Mouse (Mus musculus): ENCODE measurements at regions not wholly inside any gene's neighbourhood (a gene's known extent, or its start where the extent isn't known, plus 50 kb on each side); places are given as distances from the start of the nearest gene placed in this dataset.
"Not testable (repeated sequence)": the region's sequence is repeated elsewhere in the genome, so short reads cannot be mapped to it uniquely, and the experiment has no call there.

DNA sequence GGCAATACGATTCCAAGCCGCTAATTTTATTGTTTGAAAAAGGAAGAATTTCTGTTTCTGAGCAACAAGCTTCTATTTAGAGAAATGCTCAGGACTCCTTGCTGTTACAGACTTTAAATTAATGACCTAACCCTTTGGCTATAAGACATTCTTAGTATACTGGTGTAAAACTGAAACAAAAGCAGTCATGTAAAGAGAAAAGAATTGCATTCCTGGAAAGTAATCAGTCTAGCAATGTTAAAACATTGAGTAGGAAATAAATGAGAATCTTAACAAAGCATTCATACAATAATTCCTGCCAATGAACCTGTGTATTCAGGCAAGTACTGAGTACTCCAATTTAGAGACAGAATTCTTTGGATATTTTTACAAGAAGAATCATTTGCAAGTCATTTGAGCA is 587.2 kb upstream of the Pdzrn3 start:
- Histone ChIP-seq H3K27me3 (ENCODE audit: control insufficient read depth, insufficient read depth, insufficient read length) (no peaks in the 10 kb centered on the region), H3K79me3 (ENCODE audit: low read depth) (no peaks in the 10 kb centered on the region), H3K4me3 (ENCODE audit: insufficient read depth, poor library complexity, severe bottlenecking) (no peak overlapping the region), H3ac (ENCODE audit: control insufficient read depth, insufficient read length, low read depth) (no peak overlapping the region), H3K36me3 (ENCODE audit: control insufficient read depth, insufficient read depth) (no peaks in the 10 kb centered on the region), H3K79me2 (ENCODE audit: control insufficient read depth, insufficient read depth) (no peaks in the 10 kb centered on the region)
- TF ChIP-seq MYOG (IDR thresholded peaks at IDR 0.05; ENCODE audit: control insufficient read depth, extremely low read depth, insufficient read length) (no peak), FOSL1 (IDR thresholded peaks at IDR 0.05; ENCODE audit: insufficient read depth, low read length, poor library complexity, severe bottlenecking) (no peak), CTCF (IDR thresholded peaks at IDR 0.05; ENCODE audit: control insufficient read depth, insufficient read depth, insufficient read length) (no peak), MAX (IDR thresholded peaks at IDR 0.05) (no peak), USF1 (IDR thresholded peaks at IDR 0.05; ENCODE audit: low read depth) (no peak), CEBPB (IDR thresholded peaks at IDR 0.05; ENCODE audit: low read depth) (no peak), MYOD1 (IDR thresholded peaks at IDR 0.05; ENCODE audit: control insufficient read depth, insufficient read length, low read depth) (no peak)

DNA sequence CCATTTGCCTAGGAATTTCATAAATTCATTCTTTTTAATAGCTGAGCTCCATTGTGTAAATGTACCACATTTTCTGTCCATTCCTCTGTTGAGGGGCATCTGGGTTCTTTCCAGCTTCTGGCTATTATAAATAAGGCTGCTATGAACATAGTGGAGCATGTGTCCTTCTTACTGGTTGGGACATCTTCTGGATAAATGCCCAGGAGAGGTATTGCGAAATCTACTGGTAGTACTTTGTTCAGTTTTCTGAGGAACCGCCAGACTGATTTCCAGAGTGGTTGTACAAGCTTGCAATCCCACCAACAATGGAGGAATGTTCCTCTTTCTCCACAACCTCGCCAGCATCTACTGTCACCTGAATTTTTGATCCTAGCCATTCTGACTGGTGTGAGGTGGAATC is 583.8 kb upstream of the Pdzrn3 start:
- not testable (repeated sequence) for H3K4me3 ChIP-seq (ENCODE audit: insufficient read depth, poor library complexity, severe bottlenecking); H3K36me3 ChIP-seq (ENCODE audit: control insufficient read depth, insufficient read depth); H3K79me3 ChIP-seq (ENCODE audit: low read depth); H3K27me3 ChIP-seq (ENCODE audit: control insufficient read depth, insufficient read depth, insufficient read length); H3K79me2 ChIP-seq (ENCODE audit: control insufficient read depth, insufficient read depth); H3ac ChIP-seq (ENCODE audit: control insufficient read depth, insufficient read length, low read depth)

DNA sequence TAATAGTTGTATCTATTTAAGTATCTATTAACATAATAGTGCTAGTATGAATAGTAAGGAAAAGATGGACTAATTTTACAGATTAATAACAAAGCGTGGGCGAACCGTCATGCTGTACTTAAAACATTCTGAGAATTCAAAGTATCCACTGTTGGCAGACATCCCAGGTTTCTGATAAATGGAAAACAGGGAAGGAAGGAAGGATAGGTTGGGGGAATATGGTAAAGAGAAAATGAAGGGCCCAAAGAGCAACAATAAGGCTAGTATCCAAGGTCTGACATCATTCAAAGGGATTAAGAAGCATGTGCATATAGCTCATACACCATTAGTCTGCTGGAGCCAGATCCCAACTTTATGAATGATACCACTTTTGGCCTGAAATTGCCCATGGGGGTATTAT is 572.0 kb upstream of the Pdzrn3 start:
- Histone ChIP-seq H3K79me2 (ENCODE audit: control insufficient read depth, insufficient read depth) (no peaks in the 10 kb centered on the region), H3K79me3 (ENCODE audit: low read depth) (no peaks in the 10 kb centered on the region), H3K4me3 (ENCODE audit: insufficient read depth, poor library complexity, severe bottlenecking) (no peak overlapping the region), H3ac (ENCODE audit: control insufficient read depth, insufficient read length, low read depth) (no peak overlapping the region), H3K36me3 (ENCODE audit: control insufficient read depth, insufficient read depth) (no peaks in the 10 kb centered on the region), H3K27me3 (ENCODE audit: control insufficient read depth, insufficient read depth, insufficient read length) (no peaks in the 10 kb centered on the region)
- TF ChIP-seq CEBPB (IDR thresholded peaks at IDR 0.05; ENCODE audit: low read depth) (no peak), MYOG (IDR thresholded peaks at IDR 0.05; ENCODE audit: control insufficient read depth, extremely low read depth, insufficient read length) (no peak), CTCF (IDR thresholded peaks at IDR 0.05; ENCODE audit: control insufficient read depth, insufficient read depth, insufficient read length) (no peak), FOSL1 (IDR thresholded peaks at IDR 0.05; ENCODE audit: insufficient read depth, low read length, poor library complexity, severe bottlenecking) (no peak), USF1 (IDR thresholded peaks at IDR 0.05; ENCODE audit: low read depth) (no peak), MAX (IDR thresholded peaks at IDR 0.05) (no peak), MYOD1 (IDR thresholded peaks at IDR 0.05; ENCODE audit: control insufficient read depth, insufficient read length, low read depth) (no peak)

DNA sequence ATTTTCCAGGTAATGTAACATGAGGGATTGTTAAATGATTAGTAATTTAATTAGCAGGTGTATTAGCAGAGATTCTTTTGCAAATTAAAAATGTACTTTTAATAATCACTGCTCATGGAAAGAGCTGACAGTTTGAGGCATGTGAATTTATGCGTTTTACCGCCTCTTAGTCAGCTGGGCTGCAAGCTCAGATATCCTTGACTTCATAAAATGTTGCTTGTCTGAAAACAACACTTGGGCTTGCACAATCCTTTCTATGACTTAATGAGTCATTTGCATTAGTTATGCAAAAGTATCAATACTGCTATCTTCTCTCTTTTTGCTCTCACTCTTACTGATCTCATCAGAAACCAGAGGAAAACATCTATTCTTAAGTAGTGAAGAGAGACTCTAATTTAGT is 571.3 kb upstream of the Pdzrn3 start:
- H3K4me3 ChIP-seq (ENCODE audit: insufficient read depth, poor library complexity, severe bottlenecking): no peak overlapping the region
- H3K79me2 ChIP-seq (ENCODE audit: control insufficient read depth, insufficient read depth): no peaks in the 10 kb centered on the region
- H3K27me3 ChIP-seq (ENCODE audit: control insufficient read depth, insufficient read depth, insufficient read length): no peaks in the 10 kb centered on the region
- no peak overlapping the region for H3ac ChIP-seq (ENCODE audit: control insufficient read depth, insufficient read length, low read depth)
- no peaks in the 10 kb centered on the region for H3K79me3 ChIP-seq (ENCODE audit: low read depth)
- no peak for TF ChIP-seq MAX (IDR thresholded peaks at IDR 0.05)
- TF ChIP-seq CTCF (IDR thresholded peaks at IDR 0.05; ENCODE audit: control insufficient read depth, insufficient read depth, insufficient read length): no peak
- TF ChIP-seq MYOG (IDR thresholded peaks at IDR 0.05; ENCODE audit: control insufficient read depth, extremely low read depth, insufficient read length): no peak
- no peak for TF ChIP-seq USF1 (IDR thresholded peaks at IDR 0.05; ENCODE audit: low read depth)
- no peak for TF ChIP-seq FOSL1 (IDR thresholded peaks at IDR 0.05; ENCODE audit: insufficient read depth, low read length, poor library complexity, severe bottlenecking)
- TF ChIP-seq MYOD1 (IDR thresholded peaks at IDR 0.05; ENCODE audit: control insufficient read depth, insufficient read length, low read depth): no peak
- TF ChIP-seq CEBPB (IDR thresholded peaks at IDR 0.05; ENCODE audit: low read depth): no peak
- H3K36me3 ChIP-seq (ENCODE audit: control insufficient read depth, insufficient read depth): no peaks in the 10 kb centered on the region

DNA sequence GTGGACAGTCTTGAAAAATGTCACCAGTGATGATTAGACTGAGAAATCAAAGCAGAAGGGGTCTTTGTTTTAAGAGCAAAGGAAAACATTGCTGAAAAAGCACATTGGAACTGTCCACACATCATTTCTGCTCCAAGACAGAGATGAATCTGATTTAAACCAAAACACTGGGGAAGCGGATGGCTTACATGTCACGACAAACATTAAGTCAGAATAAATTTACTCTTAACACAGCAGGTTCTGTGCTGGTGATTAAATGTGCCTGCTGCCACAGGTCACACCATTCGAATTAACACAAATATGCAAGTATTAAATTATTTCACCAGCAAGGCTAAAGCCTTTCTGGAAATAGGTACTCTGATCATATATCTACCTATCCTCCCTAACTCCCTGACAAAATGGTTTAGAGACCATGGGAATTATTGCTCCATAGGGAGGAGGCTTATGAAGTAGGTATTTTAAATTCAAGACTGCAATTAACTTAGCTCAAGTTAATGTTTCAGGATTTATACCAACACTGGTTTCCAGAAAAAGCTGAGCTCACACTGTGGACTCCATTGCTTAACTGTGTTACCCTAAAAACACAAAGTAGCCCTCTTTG is 562.7 kb upstream of the Pdzrn3 start:
- no peaks in the 10 kb centered on the region for H3K27me3 ChIP-seq (ENCODE audit: control insufficient read depth, insufficient read depth, insufficient read length)
- no peak for TF ChIP-seq MAX (IDR thresholded peaks at IDR 0.05)
- TF ChIP-seq CEBPB (IDR thresholded peaks at IDR 0.05; ENCODE audit: low read depth): no peak
- TF ChIP-seq USF1 (IDR thresholded peaks at IDR 0.05; ENCODE audit: low read depth): no peak
- no peak for TF ChIP-seq CTCF (IDR thresholded peaks at IDR 0.05; ENCODE audit: control insufficient read depth, insufficient read depth, insufficient read length)
- TF ChIP-seq MYOD1 (IDR thresholded peaks at IDR 0.05; ENCODE audit: control insufficient read depth, insufficient read length, low read depth): no peak
- no peak for TF ChIP-seq FOSL1 (IDR thresholded peaks at IDR 0.05; ENCODE audit: insufficient read depth, low read length, poor library complexity, severe bottlenecking)
- TF ChIP-seq MYOG (IDR thresholded peaks at IDR 0.05; ENCODE audit: control insufficient read depth, extremely low read depth, insufficient read length): no peak
- H3ac ChIP-seq (ENCODE audit: control insufficient read depth, insufficient read length, low read depth): no peak overlapping the region
- H3K79me3 ChIP-seq (ENCODE audit: low read depth): no peaks in the 10 kb centered on the region
- H3K36me3 ChIP-seq (ENCODE audit: control insufficient read depth, insufficient read depth): no peaks in the 10 kb centered on the region
- H3K79me2 ChIP-seq (ENCODE audit: control insufficient read depth, insufficient read depth): no peaks in the 10 kb centered on the region
- H3K4me3 ChIP-seq (ENCODE audit: insufficient read depth, poor library complexity, severe bottlenecking): no peak overlapping the region

DNA sequence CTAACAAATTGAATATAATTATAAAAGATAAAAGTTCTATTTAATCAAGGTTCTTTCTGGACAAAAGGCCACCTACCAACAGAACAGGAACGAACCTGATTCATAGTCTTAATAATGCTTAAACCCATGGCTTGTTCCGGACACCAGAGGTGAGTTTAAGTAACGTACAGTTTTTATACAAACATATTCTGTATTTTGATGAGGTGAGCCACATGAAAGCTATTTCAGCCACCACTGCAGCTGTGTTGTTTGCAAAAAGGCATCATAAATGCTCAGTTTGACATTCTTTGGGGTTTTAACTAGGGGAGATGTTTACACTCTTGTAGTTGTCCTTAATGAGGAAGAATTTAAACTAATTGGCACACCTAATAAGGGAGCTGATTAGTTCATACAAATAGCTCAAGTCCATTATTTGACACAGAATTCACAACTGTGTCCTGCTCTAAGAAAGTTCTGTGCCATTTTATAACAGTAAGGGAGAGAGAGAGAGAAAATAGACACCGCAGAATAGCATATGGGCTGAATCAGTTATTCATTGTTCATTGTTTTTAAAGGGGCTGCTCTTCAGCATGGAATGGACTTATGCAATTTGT is 560.8 kb upstream of the Pdzrn3 start:
- no peaks in the 10 kb centered on the region for H3K79me2 ChIP-seq (ENCODE audit: control insufficient read depth, insufficient read depth)
- TF ChIP-seq MYOD1 (IDR thresholded peaks at IDR 0.05; ENCODE audit: control insufficient read depth, insufficient read length, low read depth): no peak
- TF ChIP-seq USF1 (IDR thresholded peaks at IDR 0.05; ENCODE audit: low read depth): no peak
- no peak for TF ChIP-seq MYOG (IDR thresholded peaks at IDR 0.05; ENCODE audit: control insufficient read depth, extremely low read depth, insufficient read length)
- no peak for TF ChIP-seq FOSL1 (IDR thresholded peaks at IDR 0.05; ENCODE audit: insufficient read depth, low read length, poor library complexity, severe bottlenecking)
- no peak for TF ChIP-seq CTCF (IDR thresholded peaks at IDR 0.05; ENCODE audit: control insufficient read depth, insufficient read depth, insufficient read length)
- no peak for TF ChIP-seq CEBPB (IDR thresholded peaks at IDR 0.05; ENCODE audit: low read depth)
- no peak for TF ChIP-seq MAX (IDR thresholded peaks at IDR 0.05)

More for the DNA sequence above, 560.8 kb upstream of the Pdzrn3 start:
- no peak overlapping the region for H3K4me3 ChIP-seq (ENCODE audit: insufficient read depth, poor library complexity, severe bottlenecking)
- H3K36me3 ChIP-seq (ENCODE audit: control insufficient read depth, insufficient read depth): no peaks in the 10 kb centered on the region
- H3ac ChIP-seq (ENCODE audit: control insufficient read depth, insufficient read length, low read depth): no peak overlapping the region
- no peaks in the 10 kb centered on the region for H3K27me3 ChIP-seq (ENCODE audit: control insufficient read depth, insufficient read depth, insufficient read length)
- no peaks in the 10 kb centered on the region for H3K79me3 ChIP-seq (ENCODE audit: low read depth)
